Mouse (Mus musculus): Measurements from ENCODE around the gene Pfdn2. TPM values are rescaled to one million over a fixed set of nuclear protein-coding genes. Genes with fewer than 3 reads are reported as not detected.

The Pfdn2 gene
- polyA plus RNA-seq, 1 experiment: 182 TPM

- no peaks in the 10 kb centered on the region for H3K9me3 ChIP-seq (replicated peaks; ENCODE audit: control insufficient read depth, insufficient read depth, low read length, poor library complexity, severe bottlenecking)
- TF ChIP-seq EP300 (IDR thresholded peaks at IDR 0.05; ENCODE audit: insufficient read depth, low read depth, low read length) (no peak), CTCF (IDR thresholded peaks at IDR 0.05; ENCODE audit: low read depth, low read length) (no peak), POLR2A (IDR thresholded peaks at IDR 0.05; ENCODE audit: insufficient read depth, low read length) (no peak)
- H3K4me3 ChIP-seq (ENCODE audit: low read depth, low read length): no peak overlapping the region
- H3K27ac ChIP-seq (ENCODE audit: insufficient read depth, low read length): no peak overlapping the region
- no peaks in the 10 kb centered on the region for H3K27me3 ChIP-seq (ENCODE audit: control insufficient read depth, insufficient read depth, low read length, poor library complexity, severe bottlenecking)
- no peak overlapping the region for H3K9ac ChIP-seq (ENCODE audit: low read depth, poor library complexity, severe bottlenecking)
- no peaks in the 10 kb centered on the region for H3K36me3 ChIP-seq (ENCODE audit: control insufficient read depth, insufficient read depth, low read length, poor library complexity, severe bottlenecking)
- peaks cover 4% of the 10 kb centered on the region for H3K4me1 ChIP-seq (ENCODE audit: control insufficient read depth, insufficient read depth, low read length)
Measured at GRCm38 (mm10) chr1:171384361-171384760, 38.9 kb downstream of the Pfdn2 start.

- Histone ChIP-seq H3K36me3 (ENCODE audit: control insufficient read depth, insufficient read depth, low read length, poor library complexity, severe bottlenecking) (no peaks in the 10 kb centered on the region), H3K4me1 (ENCODE audit: control insufficient read depth, insufficient read depth, low read length) (peaks cover 4% of the 10 kb centered on the region), H3K9ac (ENCODE audit: low read depth, poor library complexity, severe bottlenecking) (no peak overlapping the region), H3K9me3 (replicated peaks; ENCODE audit: control insufficient read depth, insufficient read depth, low read length, poor library complexity, severe bottlenecking) (no peaks in the 10 kb centered on the region), H3K4me3 (ENCODE audit: low read depth, low read length) (0 out of 2 replicates have a peak overlapping the region, but pooled peaks have one; percentile 1), H3K27me3 (ENCODE audit: control insufficient read depth, insufficient read depth, low read length, poor library complexity, severe bottlenecking) (no peaks in the 10 kb centered on the region), H3K27ac (ENCODE audit: insufficient read depth, low read length) (no peak overlapping the region)
- TF ChIP-seq POLR2A (IDR thresholded peaks at IDR 0.05; ENCODE audit: insufficient read depth, low read length) (no peak), CTCF (IDR thresholded peaks at IDR 0.05; ENCODE audit: low read depth, low read length) (peak; percentile 38)
Measured at GRCm38 (mm10) chr1:171385171-171385570, 39.7 kb downstream of the Pfdn2 start.

GRCm38 (mm10) chr1:171387099-171387498, 41.6 kb downstream of the Pfdn2 start:
- Histone ChIP-seq H3K4me1 (ENCODE audit: control insufficient read depth, insufficient read depth, low read length) (peaks cover 4% of the 10 kb centered on the region), H3K36me3 (ENCODE audit: control insufficient read depth, insufficient read depth, low read length, poor library complexity, severe bottlenecking) (no peaks in the 10 kb centered on the region), H3K9me3 (replicated peaks; ENCODE audit: control insufficient read depth, insufficient read depth, low read length, poor library complexity, severe bottlenecking) (no peaks in the 10 kb centered on the region), H3K27me3 (ENCODE audit: control insufficient read depth, insufficient read depth, low read length, poor library complexity, severe bottlenecking) (no peaks in the 10 kb centered on the region), H3K27ac (ENCODE audit: insufficient read depth, low read length) (0 out of 2 replicates have a peak overlapping the region, but pooled peaks have one; percentile 10), H3K9ac (ENCODE audit: low read depth, poor library complexity, severe bottlenecking) (no peak overlapping the region), H3K4me3 (ENCODE audit: low read depth, low read length) (no peak overlapping the region)
- TF ChIP-seq CTCF (IDR thresholded peaks at IDR 0.05; ENCODE audit: low read depth, low read length) (peak; percentile 67), POLR2A (IDR thresholded peaks at IDR 0.05; ENCODE audit: insufficient read depth, low read length) (no peak), EP300 (IDR thresholded peaks at IDR 0.05; ENCODE audit: insufficient read depth, low read depth, low read length) (no peak)

- Histone ChIP-seq H3K9ac (ENCODE audit: low read depth, poor library complexity, severe bottlenecking) (no peak within 1 kb of the TSS), H3K9me3 (replicated peaks; ENCODE audit: control insufficient read depth, insufficient read depth, low read length, poor library complexity, severe bottlenecking) (no peaks in the 10 kb centered on the region), H3K4me1 (ENCODE audit: control insufficient read depth, insufficient read depth, low read length) (peaks cover 4% of the 10 kb centered on the region), H3K27ac (ENCODE audit: insufficient read depth, low read length) (no peak within 1 kb of the TSS), H3K36me3 (ENCODE audit: control insufficient read depth, insufficient read depth, low read length, poor library complexity, severe bottlenecking) (no peaks in the 10 kb centered on the region), H3K27me3 (ENCODE audit: control insufficient read depth, insufficient read depth, low read length, poor library complexity, severe bottlenecking) (no peaks in the 10 kb centered on the region), H3K4me3 (ENCODE audit: low read depth, low read length) (peak within 1 kb of the TSS; percentile 28)
- TF ChIP-seq EP300 (IDR thresholded peaks at IDR 0.05; ENCODE audit: insufficient read depth, low read depth, low read length) (no peak), POLR2A (IDR thresholded peaks at IDR 0.05; ENCODE audit: insufficient read depth, low read length) (no peak), CTCF (IDR thresholded peaks at IDR 0.05; ENCODE audit: low read depth, low read length) (no peak)
Measured at GRCm38 (mm10) chr1:171388376-171389102, 43.1 kb downstream of the Pfdn2 start, which contains the start of gene Arhgap30. Gene Arhgap30 (plus strand): TSS chr1:171388954.

- H3K27me3 ChIP-seq (ENCODE audit: control insufficient read depth, insufficient read depth, low read length, poor library complexity, severe bottlenecking): no peaks in the 10 kb centered on the region
Measured at GRCm38 (mm10) chr1:171390101-171390500, 44.6 kb downstream of the Pfdn2 start.

GRCm38 (mm10) chr1:171401821-171402220, 56.4 kb downstream of the Pfdn2 start:
- Histone ChIP-seq H3K9me3 (replicated peaks; ENCODE audit: control insufficient read depth, insufficient read depth, low read length, poor library complexity, severe bottlenecking) (no peaks in the 10 kb centered on the region), H3K27me3 (ENCODE audit: control insufficient read depth, insufficient read depth, low read length, poor library complexity, severe bottlenecking) (no peaks in the 10 kb centered on the region), H3K36me3 (ENCODE audit: control insufficient read depth, insufficient read depth, low read length, poor library complexity, severe bottlenecking) (no peaks in the 10 kb centered on the region), H3K9ac (ENCODE audit: low read depth, poor library complexity, severe bottlenecking) (no peak overlapping the region), H3K4me1 (ENCODE audit: control insufficient read depth, insufficient read depth, low read length) (no peaks in the 10 kb centered on the region), H3K27ac (ENCODE audit: insufficient read depth, low read length) (no peak overlapping the region), H3K4me3 (ENCODE audit: low read depth, low read length) (no peak overlapping the region)
- TF ChIP-seq POLR2A (IDR thresholded peaks at IDR 0.05; ENCODE audit: insufficient read depth, low read length) (no peak), CTCF (IDR thresholded peaks at IDR 0.05; ENCODE audit: low read depth, low read length) (no peak), EP300 (IDR thresholded peaks at IDR 0.05; ENCODE audit: insufficient read depth, low read depth, low read length) (no peak)

More at GRCm38 (mm10) chr1:171390101-171390500, 44.6 kb downstream of the Pfdn2 start:
- Histone ChIP-seq H3K4me3 (ENCODE audit: low read depth, low read length) (no peak overlapping the region), H3K9ac (ENCODE audit: low read depth, poor library complexity, severe bottlenecking) (no peak overlapping the region), H3K4me1 (ENCODE audit: control insufficient read depth, insufficient read depth, low read length) (peaks cover 4% of the 10 kb centered on the region), H3K36me3 (ENCODE audit: control insufficient read depth, insufficient read depth, low read length, poor library complexity, severe bottlenecking) (no peaks in the 10 kb centered on the region), H3K27ac (ENCODE audit: insufficient read depth, low read length) (no peak overlapping the region), H3K9me3 (replicated peaks; ENCODE audit: control insufficient read depth, insufficient read depth, low read length, poor library complexity, severe bottlenecking) (no peaks in the 10 kb centered on the region)
- TF ChIP-seq CTCF (IDR thresholded peaks at IDR 0.05; ENCODE audit: low read depth, low read length): no peak
- 0 out of 2 replicates have a peak, but pooled peaks have one; percentile 26 for TF ChIP-seq EP300 (IDR thresholded peaks at IDR 0.05; ENCODE audit: insufficient read depth, low read depth, low read length)
